Mouse (Mus musculus) erythroblast, adult 5-6 weeks (primary cell): ENCODE results near the gene Fam189b. TPM values are rescaled to one million over a fixed set of nuclear protein-coding genes. Genes with fewer than 3 reads are reported as not detected.

ENCODE experiments used
- ATAC-seq: replicated peaks from 2 replicates; pipeline ENCODE4 v1.8.0; 2016; ENCODE audit warnings: moderate number of reproducible peaks, mild to moderate bottlenecking, moderate TSS enrichment, inconsistent platforms; ENCODE audit not compliant: poor library complexity, low FRiP score, severe bottlenecking
- total RNA-seq, 2 experiments: library from RNA; stranded (forward) in 1 of 2; stranded (reverse) in 1 of 2; fragments of 150-400 nt in 1 of 2; fragments of 200-764, 138-1000 nt in 1 of 2; gene quantifications; 2 replicates each; pipeline versions ENCODE4 v1.2.3 to v1.2.4; 2015 to 2017; ENCODE audit warnings: low replicate concordance in 2 of 2

Gene Fam189b
- total RNA-seq, 2 experiments from 2014 or later: 1.8 to 18.6 TPM

- peak; percentile 98 for ATAC-seq
These were observed 18.3 kb upstream of the Fam189b start, which contains the start of gene Clk2 for GRCm38 (mm10) chr3:89164506-89165267. Clk2 (plus strand) TSS chr3:89164795.

DNA sequence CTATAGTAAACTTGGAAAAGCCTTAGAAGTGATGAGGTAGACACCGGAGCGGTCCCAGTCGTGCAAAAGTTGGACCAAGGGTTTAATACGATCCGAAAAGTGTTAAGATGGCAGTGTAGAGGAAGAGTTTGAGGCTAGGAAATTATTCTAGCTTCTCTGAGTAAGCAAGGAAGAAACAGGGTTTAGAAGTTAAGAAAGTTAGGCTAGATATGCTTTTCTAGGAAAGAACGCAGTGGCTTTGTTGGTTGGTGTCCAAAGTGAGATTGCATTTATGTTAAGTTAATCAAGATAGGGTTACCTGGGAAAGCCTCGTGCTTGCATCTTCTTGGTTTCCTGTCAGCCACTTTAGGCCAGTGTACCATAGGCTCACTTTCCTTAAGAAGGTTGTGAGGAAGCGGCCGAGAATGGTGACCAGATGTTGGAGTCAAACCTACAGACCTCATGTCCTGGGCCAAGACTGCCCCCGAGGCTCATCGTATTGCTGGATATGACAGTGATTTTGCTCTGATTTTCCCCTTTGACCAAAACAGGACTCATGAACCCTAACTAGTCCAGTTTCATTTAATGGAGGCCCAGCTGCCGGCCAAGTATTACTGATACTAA lies 17.6 kb upstream of the Fam189b start:
- peak; percentile 16; the same call in 1 of the 2 replicates for ATAC-seq

GRCm38 (mm10) chr3:89166945-89167344 lies 16.0 kb upstream of the Fam189b start:
- ATAC-seq: no peak

- no peak for ATAC-seq
These were observed 8.1 kb upstream of the Fam189b start for GRCm38 (mm10) chr3:89174844-89175243.

GRCm38 (mm10) chr3:89175544-89175943 lies 7.4 kb upstream of the Fam189b start:
- no peak for ATAC-seq

- no peak for ATAC-seq
These were observed 6.5 kb upstream of the Fam189b start for GRCm38 (mm10) chr3:89176421-89176820.

DNA sequence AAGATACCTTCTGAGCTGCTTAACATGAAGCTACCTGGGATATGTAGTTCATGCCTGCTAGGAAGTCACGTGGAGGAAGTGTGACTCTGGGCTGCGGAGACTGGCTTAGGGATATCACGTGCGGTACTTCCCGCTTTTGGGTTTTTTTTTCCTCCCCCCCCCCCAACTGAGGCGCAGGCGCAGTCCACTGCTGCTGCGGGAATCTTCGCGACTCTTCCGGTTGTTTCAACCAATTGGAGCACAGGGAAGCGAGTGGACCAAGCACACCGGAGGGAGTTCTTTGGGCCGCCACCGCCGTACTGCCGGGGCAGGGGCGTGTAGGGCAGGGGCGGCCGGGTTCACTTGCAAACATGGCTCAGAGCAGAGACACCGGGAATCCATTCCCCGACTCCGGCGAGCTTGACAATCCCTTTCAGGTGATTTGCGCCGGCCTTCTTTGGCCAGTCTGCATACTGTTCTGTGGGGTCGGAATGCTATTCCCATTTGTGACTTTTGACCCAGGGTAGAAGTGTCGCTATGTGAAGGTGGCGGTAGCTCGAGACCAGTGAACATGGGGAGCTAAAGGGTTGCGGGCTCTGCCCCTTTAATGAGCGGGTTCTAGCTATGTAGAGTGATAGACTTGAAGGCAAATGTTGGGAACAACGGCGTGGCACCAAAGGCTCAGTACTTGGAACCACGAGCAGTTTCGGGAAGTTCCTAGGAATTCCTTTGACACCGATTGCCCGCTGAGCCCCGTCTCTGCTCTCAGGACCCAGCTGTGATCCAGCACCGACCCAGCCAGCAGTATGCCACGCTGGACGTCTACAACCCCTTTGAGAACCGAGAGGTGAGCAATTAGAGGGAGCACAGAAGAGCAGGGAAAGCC lies 5.5 kb upstream of the Fam189b start, which contains the start of gene Scamp3:
TSS of gene Scamp3 (plus strand) at position 232 of the 865 bp plus-strand sequence.
- peak; percentile 89 for ATAC-seq

- no peak for ATAC-seq
These were observed 4.9 kb upstream of the Fam189b start for GRCm38 (mm10) chr3:89178107-89178385.

DNA sequence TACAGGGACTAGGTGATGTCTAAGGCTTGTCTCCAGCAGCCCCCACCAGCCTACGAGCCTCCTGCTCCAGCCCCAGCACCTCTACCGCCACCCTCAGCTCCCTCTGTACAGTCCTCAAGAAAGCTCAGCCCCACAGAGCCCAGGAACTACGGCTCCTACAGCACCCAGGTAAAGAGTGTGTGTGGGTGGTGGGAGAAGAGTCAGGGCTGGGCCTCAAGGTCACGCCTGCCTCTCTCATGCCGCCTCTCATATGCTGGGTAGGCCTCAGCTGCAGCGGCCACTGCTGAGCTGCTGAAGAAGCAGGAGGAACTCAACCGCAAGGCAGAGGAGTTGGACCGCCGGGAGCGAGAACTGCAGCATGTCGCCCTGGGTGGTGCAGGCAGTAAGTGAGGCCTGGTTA lies 3.9 kb upstream of the Fam189b start:
- no peak for ATAC-seq

GRCm38 (mm10) chr3:89181749-89182500 lies 1.0 kb upstream of the Fam189b start:
- no peak for ATAC-seq

DNA sequence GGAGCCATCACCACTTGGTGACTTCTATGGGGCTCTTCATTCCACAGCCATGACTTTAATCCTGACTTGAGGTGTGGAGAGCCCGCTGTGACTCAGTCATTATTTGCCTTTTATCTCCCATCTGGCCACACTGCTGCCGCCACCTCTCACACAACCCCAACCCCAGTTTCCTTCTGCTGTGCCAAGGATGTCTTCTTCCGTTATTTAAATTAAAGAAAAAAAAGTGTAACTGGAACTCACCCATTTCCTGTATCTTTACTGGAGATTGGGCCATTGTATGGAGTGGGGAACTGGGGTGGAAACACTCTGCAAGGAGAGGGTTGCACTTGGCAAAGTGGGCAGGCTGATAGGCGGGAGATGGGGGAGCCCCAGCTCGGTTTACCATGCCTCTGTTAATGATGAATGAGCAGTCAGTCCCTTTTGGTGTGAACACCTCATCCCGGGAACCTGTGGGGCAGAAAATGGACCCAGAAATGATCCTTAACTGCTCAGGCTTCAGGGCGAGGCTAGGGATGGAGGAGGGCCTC lies 349 bp upstream of the Fam189b start:
- ATAC-seq: no peak

- no peak for ATAC-seq
These were observed 994 bp downstream of the Fam189b start for GRCm38 (mm10) chr3:89183959-89184315.

- ATAC-seq: no peak
These were observed 4.3 kb downstream of the Fam189b start for GRCm38 (mm10) chr3:89187197-89187596.

- ATAC-seq: no peak
These were observed 4.9 kb downstream of the Fam189b start for GRCm38 (mm10) chr3:89187690-89188477.

GRCm38 (mm10) chr3:89188478-89188875 lies 5.5 kb downstream of the Fam189b start:
- ATAC-seq: no peak

DNA sequence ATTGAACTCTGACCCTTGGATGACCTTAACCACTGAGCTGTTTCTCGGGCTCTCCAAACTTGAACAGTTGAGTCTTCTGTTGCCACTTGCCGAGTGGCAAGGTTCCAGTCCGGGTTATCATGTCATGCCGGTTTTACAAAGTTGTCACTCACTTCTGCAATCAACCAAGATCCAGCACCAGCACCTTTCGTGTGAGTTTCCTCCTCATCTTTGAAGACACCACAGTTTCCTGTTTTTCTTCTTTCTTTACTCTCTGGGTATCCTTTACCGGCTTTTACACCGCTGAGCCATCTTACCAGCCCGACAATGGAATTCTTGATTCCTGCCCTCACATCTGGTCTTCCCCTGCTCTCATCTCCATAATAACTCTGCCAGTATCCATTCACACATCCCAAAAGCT lies 7.5 kb downstream of the Fam189b start:
- ATAC-seq: no peak

DNA sequence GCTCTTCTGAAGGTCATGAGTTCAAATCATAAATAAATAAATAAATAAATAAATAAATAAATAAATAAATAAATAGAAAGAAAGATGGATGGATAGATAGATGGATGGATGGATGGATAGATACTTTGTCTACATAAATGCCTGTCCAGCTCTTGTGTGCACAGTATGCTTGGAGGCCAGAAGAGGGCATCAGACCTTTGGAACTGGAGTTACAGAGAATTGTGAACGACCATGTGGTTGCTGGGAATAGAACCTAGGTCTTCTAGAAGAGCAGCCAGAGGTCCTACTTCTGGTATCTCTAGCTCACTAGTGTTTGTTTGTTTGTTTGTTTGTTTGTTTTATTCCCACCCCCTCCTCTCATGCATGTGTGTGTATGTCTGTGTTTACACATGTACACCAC lies 10.4 kb downstream of the Fam189b start:
- ATAC-seq: no peak

- ATAC-seq: no peak
These were observed 10.9 kb downstream of the Fam189b start for GRCm38 (mm10) chr3:89193853-89194252.
